Mouse (Mus musculus) kidney, embryonic 16.5 days (tissue): Measurements from ENCODE around the gene 6430550D23Rik. TPM values are rescaled to one million over a fixed set of nuclear protein-coding genes. Genes with fewer than 3 reads are reported as not detected.

ENCODE experiments used
- polyA plus RNA-seq: library from polyadenylated mRNA; unstranded; fragments of >200 nt; fragmentation: Nextera tagmentation; extraction: Ambion mirVana; gene quantifications from 2 replicates; pipeline ENCODE4 v1.2.1, GENCODE M21; 2015

6430550D23Rik gene
- polyA plus RNA-seq, 1 experiment from 2014 or later, result 2.2 TPM

Other genes with a start within 250 kb of the 6430550D23Rik start
- gene Mmp24, start 232.6 kb downstream of the 6430550D23Rik start, polyA plus RNA-seq, result 0.07 and 0.09 TPM in 2 replicates
- gene BC029722, start 188.6 kb downstream of the 6430550D23Rik start, polyA plus RNA-seq, result 18.9 and 20.0 TPM in 2 replicates
- gene Eif6, start 181.1 kb downstream of the 6430550D23Rik start, polyA plus RNA-seq, result 216 and 233 TPM in 2 replicates
- gene Fam83c, start 173.1 kb downstream of the 6430550D23Rik start, polyA plus RNA-seq, result 0.18 and 0.21 TPM in 2 replicates
- 84.1 and 94.3 TPM in 2 replicates for gene Uqcc1, start 77.7 kb downstream of the 6430550D23Rik start, polyA plus RNA-seq
- gene Gm15557, start 67.2 kb downstream of the 6430550D23Rik start, polyA plus RNA-seq, result not detected in 2 replicates
- 0.64 and 1.3 TPM in 2 replicates for gene Gdf5, start 62.6 kb downstream of the 6430550D23Rik start, polyA plus RNA-seq
- 18.1 and 19.8 TPM in 2 replicates for gene Cep250, start 51.5 kb downstream of the 6430550D23Rik start, polyA plus RNA-seq
- gene Ergic3, start 68 bp upstream of the 6430550D23Rik start, polyA plus RNA-seq, result 288 and 302 TPM in 2 replicates
- gene Fer1l4, start 45.0 kb upstream of the 6430550D23Rik start, polyA plus RNA-seq, result 0.15 and 0.37 TPM in 2 replicates
- gene Spag4, start 57.2 kb upstream of the 6430550D23Rik start, polyA plus RNA-seq, result 2.8 and 3.3 TPM in 2 replicates
- 70.6 and 75.8 TPM in 2 replicates for gene Cpne1, start 104.0 kb upstream of the 6430550D23Rik start, polyA plus RNA-seq
- 27.7 and 29.3 TPM in 2 replicates for gene Rbm12, start 104.0 kb upstream of the 6430550D23Rik start, polyA plus RNA-seq
- 22.0 and 26.5 TPM in 2 replicates for gene Gm28036, start 119.1 kb upstream of the 6430550D23Rik start, polyA plus RNA-seq
- 361 and 371 TPM in 2 replicates for gene Romo1, start 136.1 kb upstream of the 6430550D23Rik start, polyA plus RNA-seq
- gene Nfs1, start 136.2 kb upstream of the 6430550D23Rik start, polyA plus RNA-seq, result 56.1 and 60.1 TPM in 2 replicates
- gene Rbm39, start 172.3 kb upstream of the 6430550D23Rik start, polyA plus RNA-seq, result 569 and 661 TPM in 2 replicates
- gene Phf20, start 188.5 kb upstream of the 6430550D23Rik start, polyA plus RNA-seq, result 68.2 and 82.5 TPM in 2 replicates